Mouse (Mus musculus): ENCODE measurements around the gene Limd2.
"Not testable (repeated sequence)": the region's sequence is repeated elsewhere in the genome, so short reads cannot be mapped to it uniquely, and the experiment has no call there.

Gene Limd2

GRCm38 (mm10) chr11:106160841-106161721 lies at the start of gene Limd2, which contains the start of gene Gm10840:
Limd2 (minus strand) TSS chr11:106160860.
Gm10840 (plus strand) TSS chr11:106160850.
- peak; percentile 94 for DNase-seq

DNA sequence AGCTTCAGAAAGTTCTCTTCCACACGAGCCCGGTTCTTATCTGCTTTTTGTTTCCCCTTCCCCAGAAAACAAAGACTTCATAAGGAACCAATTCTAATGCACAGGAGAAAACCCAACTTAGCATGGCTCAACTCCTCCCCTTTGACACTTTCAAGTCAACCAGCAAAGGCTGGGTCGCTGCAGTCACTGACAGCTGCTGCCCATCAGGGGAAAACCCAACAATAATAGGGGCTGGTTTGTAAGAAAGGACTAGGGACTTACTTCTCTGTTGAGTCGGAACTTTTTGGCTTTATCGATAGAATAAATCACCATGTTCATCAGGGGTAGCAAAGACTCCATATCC lies 41.4 kb upstream of the Limd2 start, which contains the start of gene Strada:
Strada (minus strand) TSS at position 46 of the 343 bp plus-strand sequence.
- DNase-seq = no peak

GRCm38 (mm10) chr11:106201337-106202122 lies 40.9 kb upstream of the Limd2 start:
- no peak for DNase-seq

DNA sequence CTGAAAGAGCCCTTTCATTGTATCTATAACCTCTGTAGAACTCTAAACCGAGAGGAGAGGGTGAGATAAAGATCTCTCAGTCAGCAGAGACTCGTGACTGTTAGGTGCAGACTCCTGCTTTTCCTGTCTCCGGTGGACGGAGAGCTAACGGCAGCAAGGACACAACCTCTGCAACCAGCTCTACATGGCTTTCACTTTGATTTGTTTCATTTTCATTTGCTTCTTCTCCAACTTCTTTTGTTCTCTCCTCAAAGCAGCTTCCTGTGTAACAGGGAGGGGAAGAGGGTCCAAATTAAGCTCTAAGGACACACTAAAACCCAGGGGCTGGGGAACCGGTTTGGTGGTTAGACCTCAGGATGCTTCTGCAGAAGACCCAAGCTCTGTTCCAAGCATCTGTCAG lies 40.1 kb upstream of the Limd2 start:
- DNase-seq = no peak

GRCm38 (mm10) chr11:106199997-106200396 lies 39.3 kb upstream of the Limd2 start:
- not testable (repeated sequence) for DNase-seq

- no peak for DNase-seq
Measured at GRCm38 (mm10) chr11:106198277-106198676, 37.6 kb upstream of the Limd2 start.

GRCm38 (mm10) chr11:106195341-106195740 lies 34.7 kb upstream of the Limd2 start:
- DNase-seq = no peak

DNA sequence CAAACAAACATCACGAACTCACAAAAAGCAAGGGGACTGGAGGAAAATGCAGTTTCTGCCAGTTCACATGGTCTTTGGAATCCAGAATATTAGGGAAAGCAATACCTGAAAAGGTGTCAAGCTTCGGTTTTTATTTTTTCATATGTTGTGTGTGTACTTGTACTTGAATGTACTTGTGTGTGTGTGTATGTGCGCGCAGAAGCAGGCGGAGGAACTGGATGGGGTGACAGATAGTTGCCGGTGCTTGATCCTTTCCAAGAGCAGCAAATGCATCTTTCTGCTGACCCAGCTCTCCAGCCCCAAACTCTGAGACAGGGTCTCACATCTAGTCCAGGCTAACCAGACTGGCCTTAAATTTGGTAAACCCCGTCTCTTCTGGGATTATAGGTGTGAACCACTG lies 34.2 kb upstream of the Limd2 start:
- DNase-seq = no peak

- no peak for DNase-seq
Measured at GRCm38 (mm10) chr11:106194155-106194541, 33.5 kb upstream of the Limd2 start.

DNA sequence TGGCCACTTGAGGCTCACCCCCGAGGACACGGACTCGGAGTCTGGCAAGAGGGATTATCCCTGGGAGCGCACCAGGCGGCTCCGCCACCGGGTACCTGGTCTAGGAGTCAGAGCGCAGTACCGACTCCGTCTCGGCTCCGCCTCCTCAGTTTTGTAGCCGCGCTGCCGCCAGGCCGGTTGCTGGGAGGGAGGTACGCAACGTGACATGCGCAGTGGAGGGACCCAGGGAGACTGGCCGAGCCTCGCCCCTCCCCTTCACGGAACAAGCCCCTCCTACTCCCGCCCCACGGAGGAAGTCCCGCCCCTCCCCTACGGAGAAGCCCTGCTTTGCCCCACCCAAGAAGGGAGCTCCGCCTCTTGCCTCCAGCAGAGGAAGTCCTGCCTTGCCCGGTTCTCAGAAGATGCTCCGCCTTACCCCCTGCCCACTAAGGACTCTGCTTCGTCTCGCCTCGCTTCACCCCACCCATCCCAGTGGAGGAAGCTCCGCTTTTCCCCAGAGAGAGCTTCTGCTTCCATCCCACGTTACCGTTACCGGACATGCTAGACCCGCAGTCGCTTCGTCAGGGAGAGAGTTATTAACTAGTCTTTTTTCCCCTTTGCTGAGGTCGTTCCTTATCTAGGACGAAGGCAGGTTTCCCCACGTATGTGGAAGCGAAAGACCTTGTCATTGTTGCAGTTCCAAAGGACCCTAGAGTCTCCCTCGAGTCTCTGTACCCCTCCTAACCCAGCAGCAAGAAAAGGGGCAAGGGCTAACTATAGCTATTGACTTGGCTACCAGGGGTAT lies 32.9 kb upstream of the Limd2 start:
- peak; percentile 96 for DNase-seq

GRCm38 (mm10) chr11:106192657-106193370 lies 32.2 kb upstream of the Limd2 start:
- DNase-seq = no peak

DNA sequence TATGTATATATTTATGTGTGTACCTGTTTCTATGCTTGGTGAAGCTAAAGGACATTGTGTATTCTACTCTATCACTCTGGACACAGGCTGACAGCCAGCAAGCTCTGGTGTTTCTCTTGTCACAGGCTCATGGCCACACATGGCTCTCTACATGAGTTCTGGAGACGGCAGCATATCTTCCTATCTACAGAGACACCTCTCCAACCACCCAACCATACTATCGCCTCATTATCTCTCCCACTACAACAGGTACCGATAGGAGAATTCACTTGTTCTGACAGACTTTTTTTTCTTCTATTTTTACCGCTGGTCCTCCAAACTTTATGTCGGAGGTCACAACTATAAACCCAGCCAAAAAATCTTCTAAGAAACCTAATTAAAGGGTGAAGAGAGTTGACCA lies 31.6 kb upstream of the Limd2 start:
- DNase-seq = no peak

GRCm38 (mm10) chr11:106191716-106192115 lies 31.1 kb upstream of the Limd2 start:
- DNase-seq = no peak

DNA sequence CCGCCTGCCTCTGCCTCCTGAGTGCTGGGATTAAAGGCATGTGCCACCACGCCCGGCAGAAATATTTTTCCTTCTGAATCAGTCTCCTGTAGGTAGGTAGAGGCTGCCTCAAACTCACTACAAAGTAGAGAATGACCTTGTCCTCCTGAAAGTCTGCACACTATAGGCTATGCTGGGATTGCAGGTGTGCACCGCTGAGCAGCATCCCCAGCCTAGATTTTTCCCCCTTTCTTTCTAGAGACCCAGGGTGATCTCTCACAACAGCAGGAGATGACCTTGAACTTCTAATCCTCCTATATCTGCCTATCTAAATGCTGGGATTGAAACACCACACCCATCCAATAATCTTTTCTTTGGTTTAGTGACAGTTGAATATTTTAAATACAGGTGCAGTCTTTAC lies 26.7 kb upstream of the Limd2 start:
- no peak for DNase-seq

- no peak for DNase-seq
Measured at GRCm38 (mm10) chr11:106180449-106180801, 19.8 kb upstream of the Limd2 start.

- DNase-seq = peak; percentile 76
Measured at GRCm38 (mm10) chr11:106179711-106180448, 19.2 kb upstream of the Limd2 start.

- no peak for DNase-seq
Measured at GRCm38 (mm10) chr11:106178036-106178782, 17.5 kb upstream of the Limd2 start.

- DNase-seq = no peak
Measured at GRCm38 (mm10) chr11:106176372-106176771, 15.7 kb upstream of the Limd2 start.

- DNase-seq = no peak
Measured at GRCm38 (mm10) chr11:106175081-106175480, 14.4 kb upstream of the Limd2 start.

GRCm38 (mm10) chr11:106174372-106174771 lies 13.7 kb upstream of the Limd2 start:
- no peak for DNase-seq

- no peak for DNase-seq
Measured at GRCm38 (mm10) chr11:106173228-106173627, 12.6 kb upstream of the Limd2 start.

Data from layer of hippocampus, adult 9-11 months (tissue).